Mouse (Mus musculus) liver, embryonic 14.5 days (tissue): Measurements from ENCODE around the gene Pknox2. TPM values are rescaled to one million over a fixed set of nuclear protein-coding genes. Genes with fewer than 3 reads are reported as not detected.

Experiments used
- ATAC-seq: fragments of 200-750 bp; cut with Nextera tagmentation; 2 replicates; pipeline ENCODE4 v1.8.0; 2017; ENCODE audit warnings: moderate number of reproducible peaks, mild to moderate bottlenecking, moderate library complexity; ENCODE audit not compliant: insufficient read depth
- DNase-seq, 3 experiments: peaks; one replicate each; pipeline ENCODE4 v3.0.0-alpha.2; 2012 to 2013; ENCODE audit warnings: low read depth in 3 of 3, low spot score in 3 of 3
- H3K27ac ChIP-seq: fragments of 300-500 bp; sonication (generic); 2 replicates; pipeline ENCODE4 v1.5.1; 2014; ENCODE audit warnings: moderate library complexity, mild to moderate bottlenecking, control low read depth, inconsistent platforms
- H3K27me3 ChIP-seq: fragments of 300-500 bp; sonication (generic); 2 replicates; pipeline ENCODE4 v1.6.1; 2014; ENCODE audit warnings: mild to moderate bottlenecking, low read length, moderate library complexity; ENCODE audit not compliant: control insufficient read depth, insufficient read depth
- H3K36me3 ChIP-seq: fragments of 300-500 bp; sonication (generic); replicated peaks from 2 replicates; pipeline ENCODE4 v1.6.1; 2014; ENCODE audit warnings: low read depth; ENCODE audit not compliant: control insufficient read depth, insufficient read depth
- H3K4me1 ChIP-seq, 2 experiments: fragments of 200-500 bp in 1 of 2; fragments of 300-500 bp in 1 of 2; sonication (generic) in 1 of 2; replicated peaks; 2 replicates each; pipeline ENCODE4 v1.6.1; 2012 to 2014; ENCODE audit warnings: antibody characterized with exemption in 1 of 2, inconsistent platforms in 1 of 2, low read length in 1 of 2; ENCODE audit not compliant: control insufficient read depth in 2 of 2, insufficient read depth in 2 of 2
- H3K4me2 ChIP-seq: fragments of 300-500 bp; sonication (generic); 2 replicates; pipeline ENCODE4 v1.6.1; 2014; ENCODE audit warnings: low read depth, mild to moderate bottlenecking, control low read depth, moderate library complexity
- H3K4me3 ChIP-seq, 2 experiments: fragments of 200-500 bp in 1 of 2; fragments of 300-500 bp in 1 of 2; sonication (generic) in 1 of 2; 2 replicates each; pipeline ENCODE4 v1.5.1; 2012 to 2014; ENCODE audit warnings: low read depth in 2 of 2, low read length in 2 of 2, mild to moderate bottlenecking in 2 of 2, control low read depth in 1 of 2, inconsistent platforms in 1 of 2, moderate library complexity in 1 of 2; ENCODE audit not compliant: insufficient read depth in 1 of 2
- H3K9ac ChIP-seq: fragments of 300-500 bp; sonication (generic); replicated peaks from 2 replicates; pipeline ENCODE4 v1.6.1; 2014; ENCODE audit warnings: mild to moderate bottlenecking, control low read depth, moderate library complexity
- H3K9me3 ChIP-seq: fragments of 300-500 bp; sonication (generic); 2 replicates; pipeline ENCODE4 v1.6.1; 2016; ENCODE audit warnings: low read length, mixed read lengths; ENCODE audit not compliant: control insufficient read depth
- CTCF ChIP-seq: IDR thresholded peaks from 2 replicates; pipeline ENCODE4 v1.5.1; 2016; ENCODE audit warnings: antibody characterized with exemption, low read depth, control low read depth
- EP300 ChIP-seq: IDR thresholded peaks from 2 replicates; pipeline ENCODE4 v1.6.1; 2016; ENCODE audit warnings: antibody characterized with exemption, low read depth
- WGBS: fragments of 180-500 bp; shearing (Covaris S2); extraction: QIAGEN DNeasy Blood & Tissue Kit; methylation state at CpG from one replicate; pipeline ENCODE4 v1.1.7; 2014; ENCODE audit not compliant: insufficient replicate concordance; 5-methylcytosine and 5-hydroxymethylcytosine counted together
- polyA plus RNA-seq, 2 experiments: library from polyadenylated mRNA; depleted of rRNA in 1 of 2; stranded (reverse) in 1 of 2; unstranded in 1 of 2; fragments of >200 nt; fragmentation: Nextera tagmentation in 1 of 2; extraction: Ambion mirVana in 1 of 2; gene quantifications; 2 replicates each; pipeline versions ENCODE4 v1.2.1 to v1.2.3; 2012 to 2014

The Pknox2 gene
- polyA plus RNA-seq, 2 experiments, result 0.08 to 0.18 TPM

DNA sequence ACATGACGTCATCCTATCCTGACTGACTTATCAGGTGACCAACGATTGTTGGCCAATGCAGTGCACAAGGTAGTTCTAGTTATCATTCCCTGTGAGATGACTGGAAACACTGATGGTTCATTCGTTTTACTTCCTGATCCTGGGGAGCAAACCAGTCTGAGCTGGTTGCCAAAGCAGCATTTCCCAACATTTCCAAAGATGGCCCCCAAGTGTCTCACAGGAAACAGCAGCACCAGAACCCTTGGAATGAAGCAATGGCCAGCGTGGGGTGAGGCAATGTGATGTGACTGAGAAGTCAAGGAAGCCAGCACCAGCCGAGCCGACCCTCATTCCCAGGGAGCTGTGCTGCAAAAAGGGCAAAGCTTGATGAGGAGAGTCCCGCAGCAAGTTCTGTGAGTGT lies 13.7 kb downstream of the Pknox2 start:
- no peak for ATAC-seq
- TF ChIP-seq EP300 (no peak), CTCF (no peak)
- WGBS, result 59% methylated on average over 7 of the region's 7 CpGs

DNA sequence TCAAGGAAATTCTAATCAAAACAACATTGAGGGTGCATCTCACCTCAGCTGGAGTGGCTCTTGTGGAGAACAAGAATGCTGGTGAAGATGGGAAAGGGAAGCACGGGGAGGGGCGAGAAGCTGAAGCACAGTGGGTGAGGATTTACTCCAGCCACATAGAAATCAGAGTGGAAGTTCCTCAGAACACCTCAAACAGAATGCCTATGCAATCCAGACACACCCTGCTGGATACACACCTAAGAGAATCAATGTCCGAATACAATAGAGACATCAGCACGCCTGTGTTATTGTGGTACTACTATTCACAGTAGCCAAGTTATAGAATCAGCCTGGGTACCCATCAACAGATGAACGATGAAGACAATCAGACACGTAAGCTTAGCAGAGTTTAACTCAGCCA lies 18.2 kb downstream of the Pknox2 start:
- Histone ChIP-seq H3K4me1 (no peaks in the 10 kb centered on the region), H3K9ac (no peak overlapping the region), H3K27me3 (no peaks in the 10 kb centered on the region), H3K9me3 (no peaks in the 10 kb centered on the region), H3K4me2 (no peak overlapping the region), H3K4me3 (no peak overlapping the region), H3K27ac (no peak overlapping the region), H3K36me3 (no peaks in the 10 kb centered on the region)
- no peak for DNase-seq
- TF ChIP-seq EP300, result no peak
- TF ChIP-seq CTCF, result no peak
- 63% methylated on average over 6 of the region's 6 CpGs for WGBS
- no peak for ATAC-seq

More for the DNA sequence above, 13.7 kb downstream of the Pknox2 start:
- Histone ChIP-seq H3K27ac (no peak overlapping the region), H3K9me3 (no peaks in the 10 kb centered on the region), H3K4me2 (no peak overlapping the region), H3K9ac (no peak overlapping the region), H3K36me3 (no peaks in the 10 kb centered on the region), H3K4me3 (no peak overlapping the region), H3K27me3 (no peaks in the 10 kb centered on the region), H3K4me1 (no peaks in the 10 kb centered on the region)
- DNase-seq, result no peak

DNA sequence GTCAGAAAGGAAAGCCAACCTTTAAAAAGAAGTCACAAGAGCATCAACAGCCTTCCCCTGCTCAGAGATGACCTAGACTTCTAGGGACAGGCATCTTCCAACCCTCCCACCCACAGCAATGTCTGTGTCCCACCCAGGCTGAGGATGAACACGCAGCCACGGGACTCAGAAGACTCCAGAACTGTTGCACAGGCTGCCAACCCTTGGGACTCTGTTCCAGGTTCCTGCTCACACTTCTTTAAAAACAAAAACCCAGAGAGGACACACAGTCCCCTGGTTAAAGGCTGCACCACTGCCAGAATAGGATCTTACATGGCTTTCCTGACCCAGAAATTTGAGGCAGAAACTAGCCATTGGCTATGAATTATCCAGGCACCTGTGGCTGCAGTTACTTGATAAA lies 21.0 kb downstream of the Pknox2 start:
- WGBS, result 68% methylated on average over 2 of the region's 2 CpGs

DNA sequence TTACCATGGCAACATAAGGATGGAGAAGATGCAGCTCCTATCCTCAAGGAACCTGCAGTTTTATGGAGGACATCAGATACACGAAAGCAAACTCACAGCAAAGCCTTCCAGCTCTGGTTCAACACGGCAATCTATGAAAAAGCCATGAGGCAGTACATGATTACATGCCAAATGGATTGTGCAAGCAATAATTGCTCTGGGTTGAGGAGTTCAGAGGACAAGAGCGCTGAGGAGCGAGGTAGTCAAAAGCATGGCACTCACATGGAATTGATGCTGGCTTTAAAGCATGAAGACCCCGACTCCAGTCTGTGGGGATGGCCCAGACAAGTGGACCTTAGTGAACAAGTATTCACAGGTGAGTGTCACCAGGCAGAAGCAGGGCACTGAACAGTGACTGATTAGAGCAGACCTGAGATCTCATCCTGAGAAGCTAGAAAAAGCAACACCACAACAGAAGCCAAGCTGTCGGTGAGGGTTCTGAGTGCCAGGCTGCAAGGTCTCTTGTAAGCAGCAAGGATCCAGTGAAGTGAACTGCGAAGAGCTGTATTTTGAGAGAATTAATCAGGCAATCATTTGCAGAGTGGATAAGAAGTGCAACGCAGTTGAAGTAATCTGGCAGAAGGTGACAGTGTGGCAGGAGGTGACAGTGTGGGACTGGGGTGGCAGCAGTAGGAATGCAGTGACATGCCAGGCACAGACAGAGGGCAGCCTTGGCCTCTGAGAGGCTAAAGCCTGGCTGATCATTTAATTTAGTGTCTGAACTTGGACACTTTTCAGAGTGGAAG lies 22.3 kb downstream of the Pknox2 start:
- DNase-seq, result no peak

More for the DNA sequence above, 21.0 kb downstream of the Pknox2 start:
- no peak for ATAC-seq
- no peak for DNase-seq
- Histone ChIP-seq H3K4me1 (no peaks in the 10 kb centered on the region), H3K36me3 (no peaks in the 10 kb centered on the region), H3K27ac (no peak overlapping the region), H3K27me3 (no peaks in the 10 kb centered on the region), H3K9me3 (no peaks in the 10 kb centered on the region), H3K4me2 (no peak overlapping the region), H3K4me3 (no peak overlapping the region), H3K9ac (no peak overlapping the region)
- TF ChIP-seq CTCF, result no peak

DNA sequence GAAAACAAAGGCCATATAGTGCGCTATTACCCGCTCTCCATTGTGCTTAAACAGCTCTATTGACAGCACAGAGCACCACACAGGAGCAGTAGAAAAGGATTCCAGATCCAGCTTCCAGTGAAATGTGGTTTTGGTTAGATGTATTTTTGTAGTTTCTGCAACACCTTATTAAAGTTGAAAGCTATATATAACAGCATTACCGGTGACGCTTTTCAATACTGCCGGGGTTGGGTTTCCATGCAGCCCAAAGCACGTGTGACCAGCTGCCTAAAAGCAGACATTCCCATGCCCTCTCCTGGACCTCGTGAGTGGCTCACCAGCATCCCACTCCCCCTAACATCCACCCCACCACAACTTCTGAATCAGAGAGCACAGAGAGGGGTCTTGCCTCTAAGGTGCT lies 23.8 kb downstream of the Pknox2 start:
- Histone ChIP-seq H3K9ac (no peak overlapping the region), H3K4me1 (no peaks in the 10 kb centered on the region), H3K27ac (no peak overlapping the region), H3K27me3 (no peaks in the 10 kb centered on the region), H3K4me3 (no peak overlapping the region), H3K36me3 (no peaks in the 10 kb centered on the region), H3K4me2 (no peak overlapping the region), H3K9me3 (no peaks in the 10 kb centered on the region)
- TF ChIP-seq EP300, result no peak
- DNase-seq (no peak), ATAC-seq (no peak)
- WGBS, result 64% methylated on average over 7 of the region's 7 CpGs

More for the DNA sequence above, 22.3 kb downstream of the Pknox2 start:
- H3K9me3 ChIP-seq, result no peaks in the 10 kb centered on the region
- no peak for ATAC-seq
- 63% methylated on average over 8 of the region's 8 CpGs for WGBS
- H3K4me3 ChIP-seq, result no peak overlapping the region
- H3K27me3 ChIP-seq, result no peaks in the 10 kb centered on the region
- no peaks in the 10 kb centered on the region for H3K36me3 ChIP-seq
- TF ChIP-seq EP300 (no peak), CTCF (no peak)
- no peak overlapping the region for H3K4me2 ChIP-seq
- H3K27ac ChIP-seq, result no peak overlapping the region
- no peaks in the 10 kb centered on the region for H3K4me1 ChIP-seq
- no peak overlapping the region for H3K9ac ChIP-seq
